Mouse (Mus musculus) liver, postnatal 0 days (tissue): Measurements from ENCODE around the gene Tmem164. TPM values are rescaled to one million over a fixed set of nuclear protein-coding genes. Genes with fewer than 3 reads are reported as not detected.

ENCODE experiments used
- ATAC-seq: fragments of 200-750 bp; cut with Nextera tagmentation; 2 replicates; pipeline ENCODE4 v1.8.0; 2017; ENCODE audit warnings: mild to moderate bottlenecking, moderate library complexity
- DNase-seq: peaks from one replicate; pipeline ENCODE4 v3.0.0-alpha.2; 2016
- H3K27ac ChIP-seq: fragments of 300-500 bp; sonication (generic); 2 replicates; pipeline ENCODE4 v1.5.1; 2014; ENCODE audit warnings: antibody characterized with exemption, moderate library complexity, mild to moderate bottlenecking, low read depth
- H3K27me3 ChIP-seq: fragments of 300-500 bp; sonication (generic); 2 replicates; pipeline ENCODE4 v1.6.1; 2014; ENCODE audit warnings: low read length, control low read depth, mixed read lengths; ENCODE audit not compliant: insufficient read depth
- H3K36me3 ChIP-seq: fragments of 300-500 bp; sonication (generic); replicated peaks from 2 replicates; pipeline ENCODE4 v1.6.1; 2014; ENCODE audit warnings: mild to moderate bottlenecking, control low read depth, low read length, moderate library complexity, mixed read lengths; ENCODE audit not compliant: insufficient read depth
- H3K4me1 ChIP-seq: fragments of 300-500 bp; sonication (generic); 2 replicates; pipeline ENCODE4 v1.6.1; 2014; ENCODE audit warnings: antibody characterized with exemption, mild to moderate bottlenecking, control low read depth; ENCODE audit not compliant: insufficient read depth
- H3K4me2 ChIP-seq: fragments of 300-500 bp; sonication (generic); 2 replicates; pipeline ENCODE4 v1.6.1; 2014; ENCODE audit warnings: low read depth, mild to moderate bottlenecking, low read length, moderate library complexity, mixed read lengths
- H3K4me3 ChIP-seq: fragments of 300-500 bp; sonication (generic); 2 replicates; pipeline ENCODE4 v1.5.1; 2014; ENCODE audit warnings: low read depth, low read length
- H3K9ac ChIP-seq: fragments of 300-500 bp; sonication (generic); replicated peaks from 2 replicates; pipeline ENCODE4 v1.6.1; 2014; ENCODE audit warnings: mild to moderate bottlenecking, moderate library complexity
- H3K9me3 ChIP-seq: fragments of 300-500 bp; sonication (generic); 2 replicates; pipeline ENCODE4 v1.6.1; 2016; ENCODE audit warnings: mild to moderate bottlenecking, control low read depth, low read length, mixed read lengths
- CTCF ChIP-seq: sonication (generic); IDR thresholded peaks from 2 replicates; pipeline ENCODE4 v1.5.1; 2016; ENCODE audit warnings: antibody characterized with exemption, low read depth
- EP300 ChIP-seq: IDR thresholded peaks from 2 replicates; pipeline ENCODE4 v1.6.1; 2016; ENCODE audit warnings: antibody characterized with exemption, low read depth, mild to moderate bottlenecking
- WGBS: fragments of 180-500 bp; shearing (Covaris S2); extraction: QIAGEN DNeasy Blood & Tissue Kit; methylation state at CpG from one replicate; pipeline ENCODE4 v1.1.7; 2014; ENCODE audit not compliant: insufficient replicate concordance; 5-methylcytosine and 5-hydroxymethylcytosine counted together
- polyA plus RNA-seq: library from polyadenylated mRNA; unstranded; fragments of >200 nt; fragmentation: Nextera tagmentation; extraction: Ambion mirVana; gene quantifications from 2 replicates; pipeline ENCODE4 v1.2.1, GENCODE M21; 2015

The Tmem164 gene
- polyA plus RNA-seq, 1 experiment from 2014 or later = 8.7 TPM

- Histone ChIP-seq H3K27ac (no peak overlapping the region), H3K9ac (no peak overlapping the region), H3K9me3 (no peaks in the 10 kb centered on the region), H3K27me3 (no peaks in the 10 kb centered on the region), H3K4me3 (no peak overlapping the region), H3K4me2 (no peak overlapping the region), H3K4me1 (0 out of 2 replicates have a peak, but pooled peaks cover under 1% of the 10 kb centered on the region), H3K36me3 (no peaks in the 10 kb centered on the region)
- 79% methylated on average over 6 of the region's 6 CpGs for WGBS
- ATAC-seq (no peak), DNase-seq (no peak)
- TF ChIP-seq CTCF (no peak), EP300 (no peak)
Measured at GRCm38 (mm10) chrX:142834807-142835206, 153.6 kb downstream of the Tmem164 start.

GRCm38 (mm10) chrX:142836399-142836798 is 155.2 kb downstream of the Tmem164 start:
- Histone ChIP-seq H3K27ac (no peak overlapping the region), H3K9ac (no peak overlapping the region), H3K9me3 (no peaks in the 10 kb centered on the region), H3K4me3 (no peak overlapping the region), H3K4me1 (no peaks in the 10 kb centered on the region), H3K4me2 (no peak overlapping the region), H3K36me3 (no peaks in the 10 kb centered on the region), H3K27me3 (no peaks in the 10 kb centered on the region)
- ATAC-seq (no peak), DNase-seq (no peak)
- 69% methylated on average over 7 of the region's 7 CpGs for WGBS
- TF ChIP-seq CTCF (no peak), EP300 (no peak)

GRCm38 (mm10) chrX:142837316-142837715 is 156.1 kb downstream of the Tmem164 start:
- Histone ChIP-seq H3K27me3 (no peaks in the 10 kb centered on the region), H3K4me2 (no peak overlapping the region), H3K36me3 (no peaks in the 10 kb centered on the region), H3K9me3 (no peaks in the 10 kb centered on the region), H3K4me3 (no peak overlapping the region), H3K4me1 (no peaks in the 10 kb centered on the region), H3K9ac (no peak overlapping the region), H3K27ac (no peak overlapping the region)
- TF ChIP-seq EP300 (no peak), CTCF (no peak)
- ATAC-seq (no peak), DNase-seq (no peak)
- WGBS = 78% methylated on average over 3 of the region's 3 CpGs

GRCm38 (mm10) chrX:142838841-142839240 is 157.6 kb downstream of the Tmem164 start:
- H3K27ac ChIP-seq = no peak overlapping the region
- ATAC-seq (no peak), DNase-seq (no peak)
- no peak overlapping the region for H3K4me2 ChIP-seq
- H3K4me1 ChIP-seq = no peaks in the 10 kb centered on the region
- no peaks in the 10 kb centered on the region for H3K9me3 ChIP-seq
- WGBS = 93% methylated on average over 2 of the region's 2 CpGs
- H3K36me3 ChIP-seq = no peaks in the 10 kb centered on the region
- H3K27me3 ChIP-seq = no peaks in the 10 kb centered on the region
- no peak overlapping the region for H3K4me3 ChIP-seq
- no peak overlapping the region for H3K9ac ChIP-seq
- TF ChIP-seq EP300 (no peak), CTCF (no peak)

- H3K9ac ChIP-seq = no peak overlapping the region
- no peaks in the 10 kb centered on the region for H3K4me1 ChIP-seq
- 84% methylated on average over 7 of the region's 7 CpGs for WGBS
- no peaks in the 10 kb centered on the region for H3K36me3 ChIP-seq
- H3K27ac ChIP-seq = no peak overlapping the region
- H3K27me3 ChIP-seq = no peaks in the 10 kb centered on the region
- H3K4me2 ChIP-seq = no peak overlapping the region
- ATAC-seq (no peak), DNase-seq (no peak)
- no peak for TF ChIP-seq EP300
- TF ChIP-seq CTCF = no peak
- no peak overlapping the region for H3K4me3 ChIP-seq
- no peaks in the 10 kb centered on the region for H3K9me3 ChIP-seq
Measured at GRCm38 (mm10) chrX:142839411-142839810, 158.2 kb downstream of the Tmem164 start.

GRCm38 (mm10) chrX:142841916-142842315 is 160.7 kb downstream of the Tmem164 start:
- no peak for DNase-seq
- H3K27me3 ChIP-seq = no peaks in the 10 kb centered on the region
- no peaks in the 10 kb centered on the region; the same call in 1 of the 2 replicates for H3K36me3 ChIP-seq
- no peaks in the 10 kb centered on the region for H3K4me1 ChIP-seq
- no peak overlapping the region for H3K9ac ChIP-seq
- 61% methylated on average over 4 of the region's 4 CpGs for WGBS
- H3K4me2 ChIP-seq = no peak overlapping the region
- no peaks in the 10 kb centered on the region for H3K9me3 ChIP-seq
- no peak for TF ChIP-seq CTCF
- no peak for TF ChIP-seq EP300
- H3K27ac ChIP-seq = no peak overlapping the region
- ATAC-seq = no peak
- H3K4me3 ChIP-seq = no peak overlapping the region

- H3K9ac ChIP-seq = no peak overlapping the region
- 69% methylated on average over 6 of the region's 6 CpGs for WGBS
- no peak overlapping the region for H3K4me2 ChIP-seq
- no peaks in the 10 kb centered on the region for H3K9me3 ChIP-seq
- TF ChIP-seq CTCF (no peak), EP300 (no peak)
- no peak for DNase-seq
- ATAC-seq = no peak
- no peaks in the 10 kb centered on the region; the same call in 1 of the 2 replicates for H3K36me3 ChIP-seq
- no peaks in the 10 kb centered on the region for H3K4me1 ChIP-seq
- no peaks in the 10 kb centered on the region for H3K27me3 ChIP-seq
- no peak overlapping the region for H3K27ac ChIP-seq
- H3K4me3 ChIP-seq = no peak overlapping the region
Measured at GRCm38 (mm10) chrX:142846266-142846665, 165.1 kb downstream of the Tmem164 start.
